10 mouse cellular contexts compared by ENCODE assay signal in genomic region chr17:29789715-29790114, GRCm38 (mm10).
A peak's percentile ranks its signal among the peaks of the same experiment; 100 is the strongest.
DNase-seq lines count a peak whose midpoint lies in the region; ATAC-seq and TF ChIP-seq lines count a peak whose summit lies in the region.
"Had no signal": no experiment of that assay in that cellular context is flagged by ENCODE, and none has a peak within 500 bp of the region (broad histone marks: within the 10 kb centered on the region; RNA-seq: fewer than 3 reads in every experiment).

No protein-coding gene starts in this region.

- peaks cover 19% of the 10 kb centered on the region for H3K27me3 ChIP-seq in heart, embryonic 13.5 days (replicated peaks)
- H3K27me3 ChIP-seq in testis, adult 2 months (ENCODE audit: control insufficient read depth, insufficient read depth, low read length) = no peaks in the 10 kb centered on the region

- no peak for DNase-seq in heart, adult 9 months (ENCODE audit: low spot score in 2 of 2)
- DNase-seq in right cerebral cortex, postnatal 4 days = peak; percentile 39
- no peak for DNase-seq in right cerebral cortex, postnatal 36 days (ENCODE audit: low spot score in 2 of 2)
- peak; percentile 43 for DNase-seq in cerebellum, adult 9-10 months
- no peak for DNase-seq in urinary bladder, postnatal 10 days (ENCODE audit: low spot score)
- no peak for DNase-seq in left cerebral cortex, adult 9 months (ENCODE audit: low spot score in 2 of 2)
- DNase-seq: kidney, postnatal 36 days; liver, embryonic 13.5 days had no signal

- no peak for TF ChIP-seq POLR2A in testis, adult 2 months (IDR thresholded peaks at IDR 0.05; ENCODE audit: control insufficient read depth, low read depth, low read length)

- H3K9me3 ChIP-seq in heart, embryonic 13.5 days = no peaks in the 10 kb centered on the region
- H3K9me3 ChIP-seq: liver, embryonic 13.5 days had no signal

- H3K27ac ChIP-seq in heart, embryonic 13.5 days (replicated peaks) = peak overlapping the region; percentile 58; the same call in 1 of the 2 replicates
- no peak overlapping the region for H3K27ac ChIP-seq in testis, adult 2 months (ENCODE audit: control insufficient read depth, insufficient read depth, low read depth, low read length)
- H3K27ac ChIP-seq: liver, embryonic 13.5 days had no signal

- no peak overlapping the region for H3K4me3 ChIP-seq in heart, embryonic 13.5 days
- H3K4me3 ChIP-seq in testis, adult 2 months (ENCODE audit: control insufficient read depth, low read depth, low read length) = peak overlapping the region; percentile 27
- H3K4me3 ChIP-seq: liver, embryonic 13.5 days had no signal

- ATAC-seq in heart, embryonic 13.5 days (ENCODE audit: extremely low read depth, insufficient number of reproducible peaks, low FRiP score, low TSS enrichment) = no peak

- TF ChIP-seq CTCF in testis, adult 2 months (IDR thresholded peaks at IDR 0.05; ENCODE audit: control insufficient read depth, insufficient read depth, insufficient replicate concordance, low read depth, low read length) = peak; percentile 95

- H3K9ac ChIP-seq in heart, embryonic 13.5 days = no peak overlapping the region
- H3K9ac ChIP-seq: liver, embryonic 13.5 days had no signal

- WGBS in heart, embryonic 13.5 days = 61% methylated on average over 9 of the region's 9 CpGs

- no peak overlapping the region for H3K4me2 ChIP-seq in heart, embryonic 13.5 days
- H3K4me2 ChIP-seq: liver, embryonic 13.5 days had no signal

- H3K4me1 ChIP-seq in heart, embryonic 13.5 days = peaks cover 24% of the 10 kb centered on the region
- peaks cover 10% of the 10 kb centered on the region for H3K4me1 ChIP-seq in testis, adult 2 months (ENCODE audit: control insufficient read depth, insufficient read depth, low read length)
- H3K4me1 ChIP-seq: liver, embryonic 13.5 days had no signal

- H3K36me3 ChIP-seq in heart, embryonic 13.5 days = no peaks in the 10 kb centered on the region
- H3K36me3 ChIP-seq in testis, adult 2 months (ENCODE audit: control insufficient read depth, insufficient read depth, low read length) = no peaks in the 10 kb centered on the region
- H3K36me3 ChIP-seq: liver, embryonic 13.5 days had no signal

Comparison
In these comparisons a context has a peak if more than half of its experiments do, and no peak if none do; other contexts are left out.
1. DNase-seq: peak in right cerebral cortex, postnatal 4 days (single experiment) and cerebellum, adult 9-10 months (single experiment); none in heart, adult 9 months (0 of 2), right cerebral cortex, postnatal 36 days (0 of 2), urinary bladder, postnatal 10 days (single experiment) and left cerebral cortex, adult 9 months (0 of 2).